Mouse (Mus musculus) gastrocnemius, postnatal 14 days (tissue): ENCODE results near the gene Kpna2. TPM values are rescaled to one million over a fixed set of nuclear protein-coding genes. Genes with fewer than 3 reads are reported as not detected.
"Not testable (repeated sequence)": the region's sequence is repeated elsewhere in the genome, so short reads cannot be mapped to it uniquely, and the experiment has no call there.

Source experiments
- DNase-seq: peaks from one replicate; pipeline ENCODE4 v3.0.0; 2021; ENCODE audit warnings: mixed read lengths
- intact Hi-C: fragments of 180-260 bp; cut with DNase I; formaldehyde crosslinking; loops from one replicate; pipeline ENCODE4 v1.15.1; 2025; ENCODE audit warnings: low total_unique reads
- total RNA-seq, 2 experiments: library from RNA; stranded (reverse); gene quantifications; 2 replicates each; pipeline ENCODE4 v1.2.3; 2021

The Kpna2 gene
- total RNA-seq, 2 experiments from 2014 or later: 12.3 to 21.9 TPM

DNA sequence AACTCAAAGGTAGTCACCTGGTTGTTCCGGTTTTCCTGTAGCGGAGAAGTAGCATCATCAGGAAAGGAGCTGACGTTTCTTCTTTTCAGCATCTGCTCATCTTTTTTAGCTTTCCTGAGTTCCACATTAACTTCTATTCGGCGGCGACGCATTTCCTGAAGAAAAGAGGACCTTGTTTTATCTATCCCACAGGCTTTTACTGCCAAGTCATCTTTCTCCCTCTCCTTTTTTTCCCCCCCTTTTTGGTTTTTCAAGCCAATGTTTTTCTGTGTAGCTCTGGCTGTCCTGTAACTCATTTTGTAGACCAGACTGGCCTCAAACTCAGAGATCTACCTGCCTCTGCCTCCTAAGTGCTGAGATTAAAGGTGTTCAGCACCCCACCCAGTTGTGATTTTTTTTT, 2.8 kb downstream of the Kpna2 start:
- DNase-seq, intact Hi-C loops: not testable (repeated sequence)

GRCm38 (mm10) chr11:106994246-106995085, 4.9 kb downstream of the Kpna2 start:
- no peak for DNase-seq
- intact Hi-C loops: no loop called here

GRCm38 (mm10) chr11:106987384-106987783, 12.0 kb downstream of the Kpna2 start:
- intact Hi-C loops: no loop called here
- no peak for DNase-seq

DNA sequence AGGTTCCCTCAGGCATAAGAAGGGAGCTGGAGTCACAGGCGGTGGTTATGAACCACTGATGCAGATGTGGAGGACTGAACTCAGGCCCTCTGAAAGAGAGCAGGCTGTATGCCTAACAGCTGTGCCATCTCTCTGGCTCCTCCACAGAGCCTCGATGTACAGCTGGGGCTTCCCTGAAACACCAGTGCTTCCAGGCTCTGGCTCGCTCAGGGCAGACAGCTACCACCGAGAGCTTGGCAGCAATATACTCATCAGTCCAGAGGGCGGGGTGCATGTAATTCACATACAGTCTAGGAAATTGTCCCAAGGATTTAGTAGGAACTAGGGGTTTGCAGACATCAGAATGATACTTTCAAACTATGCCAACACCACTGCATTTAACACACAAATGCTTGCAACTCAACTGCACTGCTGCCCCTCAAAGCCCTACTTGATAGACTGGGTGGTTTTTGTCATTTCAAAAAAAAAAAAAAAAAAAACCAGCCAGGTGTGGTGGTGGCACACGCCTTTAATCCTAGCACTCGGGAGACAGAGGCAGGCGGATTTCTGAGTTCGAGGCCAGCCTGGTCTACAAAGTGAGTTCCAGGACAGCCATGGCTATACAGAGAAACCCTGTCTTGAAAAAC, 13.2 kb downstream of the Kpna2 start:
- DNase-seq, intact Hi-C loops: not testable (repeated sequence)

DNA sequence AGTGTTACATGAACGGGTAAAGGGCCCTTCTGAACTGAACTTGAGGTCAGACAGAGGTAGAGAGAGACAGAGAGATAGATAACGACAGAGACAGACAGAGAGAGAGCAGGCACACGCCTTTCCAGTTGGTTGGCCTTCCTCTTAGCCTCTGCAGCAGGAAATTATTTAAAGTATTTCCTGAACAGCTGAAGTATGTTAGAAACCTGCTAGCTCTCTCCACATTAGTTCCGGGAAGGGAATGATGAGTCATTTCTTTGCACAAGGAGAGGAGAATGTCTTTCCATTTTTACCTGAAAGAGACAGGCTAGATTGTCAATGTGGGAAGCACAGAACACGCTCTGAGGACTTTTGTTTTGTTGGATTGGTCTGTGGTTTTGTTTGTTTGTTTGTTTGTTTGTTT, 17.0 kb downstream of the Kpna2 start:
- DNase-seq: no peak
- intact Hi-C loops: no loop called here

GRCm38 (mm10) chr11:106981787-106982186, 17.6 kb downstream of the Kpna2 start:
- intact Hi-C loops: no loop called here
- no peak for DNase-seq

DNA sequence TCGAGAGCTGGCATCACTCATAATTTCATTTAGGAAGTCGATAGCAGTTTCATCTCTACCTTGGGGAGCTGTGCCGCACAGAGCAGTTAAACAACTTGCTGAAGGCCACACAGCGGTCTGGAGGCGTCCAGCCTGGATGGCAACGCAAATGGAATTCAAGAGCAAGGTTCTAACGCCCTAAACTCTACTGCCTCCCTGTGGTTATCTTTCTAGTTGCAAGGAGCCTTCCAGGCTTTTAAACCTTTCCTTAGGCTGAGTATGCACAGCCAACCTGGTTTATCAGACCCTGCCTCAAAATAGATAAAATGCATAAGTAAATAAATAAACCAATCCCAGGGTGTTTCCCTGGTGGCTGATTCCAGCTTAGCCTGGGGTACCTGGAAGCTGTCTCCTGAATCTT, 18.9 kb downstream of the Kpna2 start:
- DNase-seq: peak; percentile 45
- intact Hi-C loops: no loop called here

- intact Hi-C loops: loop anchor here (5.0 kb wide), 2 partner anchors 54 to 124 kb away; partner anchors contain the start of gene Smurf2
Measured at GRCm38 (mm10) chr11:106976194-106976593, 23.1 kb downstream of the Kpna2 start.

GRCm38 (mm10) chr11:106975419-106976177, 23.7 kb downstream of the Kpna2 start:
- DNase-seq: no peak

More at GRCm38 (mm10) chr11:106976194-106976593, 23.1 kb downstream of the Kpna2 start:
- DNase-seq: peak; percentile 66

DNA sequence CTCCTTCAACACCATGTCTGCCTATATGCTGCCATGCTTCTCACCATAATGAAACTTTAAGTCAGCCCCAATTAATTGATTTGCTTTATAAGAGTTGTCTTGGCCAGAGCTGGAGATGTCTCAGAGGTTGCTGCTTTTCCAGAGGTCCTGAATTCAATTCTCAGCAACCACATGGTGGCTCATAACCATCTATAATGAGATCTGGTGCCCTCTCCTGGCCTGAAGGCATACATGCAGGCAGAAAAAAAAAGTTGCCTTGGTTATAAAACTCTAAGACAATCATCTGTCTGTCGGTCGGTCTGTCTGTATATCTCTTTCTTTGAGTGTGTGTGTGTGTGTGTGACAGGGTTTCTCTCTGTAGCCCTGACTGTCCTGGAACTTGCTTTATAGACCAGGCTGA, 24.9 kb downstream of the Kpna2 start:
- intact Hi-C loops: no loop called here
- no peak for DNase-seq

More at GRCm38 (mm10) chr11:106975419-106976177, 23.7 kb downstream of the Kpna2 start:
- intact Hi-C loops: loop anchor here (5.0 kb wide), 2 partner anchors 53 to 123 kb away; partner anchors contain the start of gene Smurf2

DNA sequence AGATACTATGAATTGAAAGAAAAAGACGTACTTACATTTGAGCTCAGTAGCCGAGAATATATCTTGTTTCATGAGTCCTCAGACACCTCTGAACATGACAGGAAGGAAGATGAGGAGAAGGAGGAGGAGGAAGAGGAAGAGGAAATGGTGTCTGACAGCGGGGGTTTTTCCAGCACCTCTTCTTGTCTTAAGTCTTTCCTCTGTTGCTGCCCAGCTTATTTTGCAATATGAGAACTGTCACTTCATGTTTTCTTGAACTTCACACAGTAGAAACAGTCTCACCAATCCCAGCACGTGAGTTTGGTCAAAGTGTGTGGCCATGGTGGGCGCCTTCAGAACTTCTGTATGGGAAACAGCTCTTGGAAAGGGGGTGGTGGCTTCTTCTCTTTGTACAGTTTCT, 26.3 kb downstream of the Kpna2 start:
- intact Hi-C loops: no loop called here
- no peak for DNase-seq

GRCm38 (mm10) chr11:106969798-106970197, 29.5 kb downstream of the Kpna2 start:
- DNase-seq: no peak
- intact Hi-C loops: no loop called here

- DNase-seq: peak; percentile 63
- intact Hi-C loops: no loop called here
Measured at GRCm38 (mm10) chr11:106967630-106968029, 31.7 kb downstream of the Kpna2 start.

DNA sequence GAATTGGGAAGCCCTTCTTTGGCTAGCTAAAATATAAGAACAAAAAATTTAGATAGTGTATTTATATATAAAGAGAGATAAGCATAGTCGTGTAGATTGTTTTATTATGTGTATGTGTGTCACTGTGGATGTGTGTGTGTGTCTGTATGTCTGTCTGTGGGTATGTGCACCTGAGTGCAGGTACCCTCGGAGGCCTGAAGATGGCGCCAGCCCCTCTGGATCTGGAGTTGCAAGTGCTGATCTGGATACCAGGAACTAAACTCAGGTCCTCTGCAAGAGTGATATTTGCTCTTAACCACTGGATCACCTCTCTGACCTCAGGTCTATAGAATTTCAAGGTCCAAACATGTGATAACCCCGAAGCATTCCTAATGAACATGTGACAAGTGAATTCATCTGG, 33.5 kb downstream of the Kpna2 start:
- no peak for DNase-seq
- intact Hi-C loops: no loop called here

DNA sequence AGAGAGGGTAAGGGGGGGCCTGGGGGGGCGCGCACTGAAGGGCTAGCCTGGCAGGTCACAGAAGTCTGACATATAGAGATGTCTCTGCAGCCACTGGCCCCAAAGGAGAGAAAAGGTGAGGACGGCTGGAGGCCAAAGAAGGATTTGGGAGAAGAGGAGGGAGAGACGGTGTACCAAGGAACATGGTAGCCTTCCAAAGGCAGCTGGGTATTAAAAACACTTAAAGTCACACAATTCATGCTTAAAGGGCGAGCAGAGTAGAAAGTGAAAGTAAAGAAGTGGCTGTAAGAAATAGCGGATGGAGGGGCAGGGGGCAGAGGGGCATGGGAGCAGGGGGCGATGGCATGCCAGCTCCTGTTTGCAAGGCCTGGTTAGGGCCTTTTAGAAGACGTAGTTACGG, 37.0 kb downstream of the Kpna2 start:
- DNase-seq: no peak
- intact Hi-C loops: no loop called here

GRCm38 (mm10) chr11:106961471-106962081, 37.8 kb downstream of the Kpna2 start:
- no peak for DNase-seq
- intact Hi-C loops: no loop called here

- DNase-seq: no peak
- intact Hi-C loops: no loop called here
Measured at GRCm38 (mm10) chr11:106959121-106959520, 40.2 kb downstream of the Kpna2 start.

DNA sequence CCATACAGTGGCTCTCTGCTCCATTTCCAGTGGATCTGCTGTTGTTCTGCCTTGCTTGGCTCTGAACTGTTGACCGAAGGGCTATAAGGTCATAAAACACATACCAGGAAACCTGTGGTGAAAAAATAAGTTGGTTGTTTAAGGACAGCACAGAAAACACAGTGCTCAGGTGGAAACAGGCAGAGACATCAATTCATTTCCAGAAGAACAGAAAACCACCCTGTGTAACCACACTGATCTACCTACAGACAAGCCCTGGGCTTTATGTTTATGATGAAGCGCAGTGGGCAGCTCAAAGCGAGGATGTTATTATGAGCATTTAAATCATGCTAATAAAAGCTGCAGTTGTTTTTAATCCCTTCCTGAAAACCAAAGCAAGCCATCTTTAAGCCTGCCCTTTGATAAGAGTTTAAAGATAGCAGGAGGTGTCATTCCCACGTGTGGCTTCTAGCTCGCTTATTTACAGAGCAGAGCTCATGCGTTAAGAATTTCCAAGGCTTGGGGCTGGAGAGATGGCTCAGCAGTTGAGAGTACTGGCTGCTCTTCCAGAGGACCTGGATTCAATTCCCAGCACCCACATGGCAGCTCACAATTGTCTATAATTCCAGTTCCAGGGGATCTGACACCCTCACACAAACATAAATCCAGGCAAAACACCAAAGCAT, 40.8 kb downstream of the Kpna2 start:
- intact Hi-C loops: no loop called here
- no peak for DNase-seq
